Mouse (Mus musculus) hindbrain, postnatal 0 days (tissue): ENCODE measurements around the gene Srp68. TPM values are rescaled to one million over a fixed set of nuclear protein-coding genes. Genes with fewer than 3 reads are reported as not detected.

Source experiments
- ATAC-seq: fragments of 200-750 bp; cut with Nextera tagmentation; 2 replicates; pipeline ENCODE4 v1.8.0; 2017; ENCODE audit warnings: mild to moderate bottlenecking, moderate TSS enrichment, moderate library complexity
- DNase-seq: peaks from one replicate; pipeline ENCODE4 v3.0.0-alpha.2; 2015; ENCODE audit warnings: low spot score
- H3K27ac ChIP-seq: fragments of 300-500 bp; sonication (generic); 2 replicates; pipeline ENCODE4 v1.5.1; 2014; ENCODE audit warnings: mild to moderate bottlenecking
- H3K27me3 ChIP-seq: fragments of 300-500 bp; sonication (generic); 2 replicates; pipeline ENCODE4 v1.6.1; 2014; ENCODE audit warnings: low read length, mixed read lengths; ENCODE audit not compliant: insufficient read depth
- H3K36me3 ChIP-seq: fragments of 300-500 bp; sonication (generic); 2 replicates; pipeline ENCODE4 v1.6.1; 2014; ENCODE audit warnings: low read length, mixed read lengths; ENCODE audit not compliant: insufficient read depth
- H3K4me1 ChIP-seq: fragments of 300-500 bp; sonication (generic); 2 replicates; pipeline ENCODE4 v1.6.1; 2014; ENCODE audit warnings: antibody characterized with exemption, low read length, mixed read lengths; ENCODE audit not compliant: insufficient read depth
- H3K4me2 ChIP-seq: fragments of 300-500 bp; sonication (generic); 2 replicates; pipeline ENCODE4 v1.6.1; 2014; ENCODE audit warnings: low read depth, mild to moderate bottlenecking, low read length, moderate library complexity, mixed read lengths
- H3K4me3 ChIP-seq: fragments of 300-500 bp; sonication (generic); 2 replicates; pipeline ENCODE4 v1.5.1; 2014; ENCODE audit warnings: low read length
- H3K9ac ChIP-seq: fragments of 300-500 bp; sonication (generic); replicated peaks from 2 replicates; pipeline ENCODE4 v1.6.1; 2014; ENCODE audit warnings: mild to moderate bottlenecking, low read length, moderate library complexity, mixed read lengths
- H3K9me3 ChIP-seq: fragments of 300-500 bp; sonication (generic); 2 replicates; pipeline ENCODE4 v1.6.1; 2016; ENCODE audit warnings: low read length, mixed read lengths
- CTCF ChIP-seq: IDR thresholded peaks from 2 replicates; pipeline ENCODE4 v1.5.1; 2016; ENCODE audit warnings: antibody characterized with exemption, control low read depth, low read depth
- whole genome bisulfite sequencing: fragments of 180-500 bp; shearing (Covaris S2); extraction: QIAGEN DNeasy Blood & Tissue Kit; methylation state at CpG from one replicate; pipeline ENCODE4 v1.1.7; 2014; 5-methylcytosine and 5-hydroxymethylcytosine counted together
- polyA plus RNA-seq: library from polyadenylated mRNA; unstranded; fragments of >200 nt; fragmentation: Nextera tagmentation; extraction: Ambion mirVana; gene quantifications from 2 replicates; pipeline ENCODE4 v1.2.1, GENCODE M21; 2015
- total RNA-seq: library from RNA; depleted of rRNA; stranded (reverse); fragments of >200 nt; gene quantifications from 2 replicates; pipeline ENCODE4 v1.2.3, GENCODE M21; 2014

Gene Srp68
- total and polyA plus RNA-seq, 2 experiments from 2014 or later = 22.5 to 50.4 TPM

DNA sequence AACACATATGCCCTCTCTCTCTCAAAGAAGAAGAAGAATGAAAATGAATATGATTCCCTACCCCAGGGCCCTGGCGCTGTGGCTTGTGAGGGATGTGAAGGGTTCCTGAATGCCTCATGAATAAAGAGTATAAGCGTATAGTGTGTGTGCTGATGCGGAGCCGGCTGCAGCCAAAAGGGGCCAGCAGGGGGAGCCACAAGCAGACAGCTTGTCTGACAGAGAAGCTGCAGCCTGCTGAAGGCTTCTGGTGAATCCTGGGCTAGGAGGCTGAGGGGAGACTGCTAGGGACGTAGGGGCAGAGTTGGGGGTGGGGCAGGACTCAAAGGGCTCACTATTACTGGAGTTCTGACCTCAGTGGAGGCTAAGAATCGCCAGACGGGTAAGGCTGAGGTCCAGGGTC lies 58.8 kb downstream of the Srp68 start:
- H3K27me3 ChIP-seq = no peaks in the 10 kb centered on the region
- H3K27ac ChIP-seq = no peak overlapping the region
- H3K4me3 ChIP-seq = no peak overlapping the region
- DNase-seq (peak; percentile 31), ATAC-seq (no peak)
- no peak overlapping the region for H3K4me2 ChIP-seq
- H3K9me3 ChIP-seq = no peaks in the 10 kb centered on the region
- H3K4me1 ChIP-seq = peaks cover 5% of the 10 kb centered on the region; the same call in 1 of the 2 replicates
- 81% methylated on average over 7 of the region's 7 CpGs for WGBS
- peak; percentile 60 for TF ChIP-seq CTCF
- H3K9ac ChIP-seq = no peak overlapping the region
- no peaks in the 10 kb centered on the region for H3K36me3 ChIP-seq

DNA sequence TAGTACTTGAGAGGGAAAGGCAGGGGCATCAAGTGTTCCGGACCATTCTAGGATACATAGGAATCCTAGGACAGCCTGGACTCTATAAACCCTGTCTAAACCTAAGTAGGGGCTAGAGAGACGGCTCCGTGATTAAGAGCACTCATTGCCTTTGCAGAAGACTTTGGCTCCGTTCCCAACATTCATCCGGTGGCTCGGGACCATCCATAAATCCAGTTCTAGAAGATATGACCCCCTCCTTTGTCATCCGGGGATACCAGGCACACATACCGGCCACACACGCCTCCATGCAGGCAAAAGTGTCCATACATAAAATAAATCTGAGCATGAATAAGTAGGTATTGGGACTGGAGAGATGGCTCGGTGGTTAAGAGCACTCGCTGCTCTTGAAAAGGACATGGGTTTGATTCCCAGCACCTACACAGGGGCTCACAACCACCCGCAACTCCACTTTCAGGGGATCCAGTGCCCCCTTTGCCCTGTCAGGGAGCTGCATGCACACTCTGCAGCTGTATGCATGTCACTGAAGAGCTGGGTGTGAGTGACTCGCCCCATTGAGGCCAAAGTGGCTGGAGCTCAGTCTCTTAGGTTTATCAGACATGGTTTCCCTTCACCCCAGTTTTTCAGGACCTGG lies 60.0 kb downstream of the Srp68 start:
- TF ChIP-seq CTCF = no peak
- DNase-seq (no peak), ATAC-seq (no peak)
- no peaks in the 10 kb centered on the region for H3K4me1 ChIP-seq
- WGBS = 93% methylated on average over 13 of the region's 13 CpGs
- H3K4me3 ChIP-seq = no peak overlapping the region
- H3K27me3 ChIP-seq = no peaks in the 10 kb centered on the region
- no peak overlapping the region for H3K4me2 ChIP-seq
- H3K9ac ChIP-seq = no peak overlapping the region
- H3K9me3 ChIP-seq = no peaks in the 10 kb centered on the region
- H3K27ac ChIP-seq = no peak overlapping the region
- H3K36me3 ChIP-seq = no peaks in the 10 kb centered on the region

DNA sequence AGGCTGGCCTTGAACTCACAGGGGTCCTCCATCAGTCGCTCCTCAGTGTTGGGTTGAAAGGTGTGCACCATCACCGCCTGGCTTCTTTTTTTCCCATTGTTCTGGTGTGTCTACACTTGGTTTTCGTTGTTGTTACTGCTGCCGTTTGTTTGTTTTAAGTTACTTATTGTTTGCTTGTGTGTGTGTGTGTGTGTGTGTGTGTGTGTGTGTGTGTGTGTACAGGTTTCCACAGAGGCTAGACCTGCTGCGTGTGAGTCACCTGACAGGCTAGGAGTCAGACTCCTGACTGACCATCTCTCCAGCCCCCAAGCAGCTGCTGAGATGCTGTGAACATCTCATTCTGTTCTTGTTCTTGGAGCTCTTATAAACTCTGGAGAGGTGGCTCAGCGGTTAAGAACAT lies 61.2 kb downstream of the Srp68 start:
- ATAC-seq (no peak), DNase-seq (no peak)
- Histone ChIP-seq H3K4me2 (no peak overlapping the region), H3K27ac (no peak overlapping the region), H3K4me1 (no peaks in the 10 kb centered on the region), H3K9ac (no peak overlapping the region), H3K27me3 (no peaks in the 10 kb centered on the region), H3K36me3 (no peaks in the 10 kb centered on the region), H3K4me3 (no peak overlapping the region), H3K9me3 (no peaks in the 10 kb centered on the region)
- 92% methylated on average over 6 of the region's 6 CpGs for WGBS
- TF ChIP-seq CTCF = no peak

DNA sequence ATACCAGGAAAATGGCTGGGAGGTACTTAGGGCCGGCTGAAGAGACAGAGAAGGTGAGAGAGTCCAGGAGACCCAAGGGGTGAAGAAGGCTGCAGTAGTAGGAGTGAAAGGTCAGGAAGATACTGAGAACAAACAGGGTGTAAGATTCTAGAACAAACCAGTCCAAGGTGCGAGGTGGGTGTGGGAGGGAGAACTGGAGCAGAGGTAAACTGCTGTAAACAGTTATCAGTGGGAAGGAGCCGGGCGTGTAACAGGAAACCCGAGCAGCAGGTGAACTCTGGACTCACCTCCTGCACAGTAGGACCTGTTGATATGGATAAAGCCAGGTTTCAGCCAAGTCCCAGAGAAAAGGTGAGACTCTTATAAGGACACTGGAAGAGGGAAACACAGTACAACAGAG lies 63.3 kb downstream of the Srp68 start:
- Histone ChIP-seq H3K9ac (no peak overlapping the region), H3K4me1 (no peaks in the 10 kb centered on the region), H3K36me3 (peaks cover 6% of the 10 kb centered on the region; the same call in 1 of the 2 replicates), H3K9me3 (no peaks in the 10 kb centered on the region), H3K4me2 (no peak overlapping the region), H3K27me3 (no peaks in the 10 kb centered on the region), H3K4me3 (no peak overlapping the region), H3K27ac (no peak overlapping the region)
- 80% methylated on average over 5 of the region's 5 CpGs for WGBS
- DNase-seq (no peak), ATAC-seq (no peak)
- no peak for TF ChIP-seq CTCF

DNA sequence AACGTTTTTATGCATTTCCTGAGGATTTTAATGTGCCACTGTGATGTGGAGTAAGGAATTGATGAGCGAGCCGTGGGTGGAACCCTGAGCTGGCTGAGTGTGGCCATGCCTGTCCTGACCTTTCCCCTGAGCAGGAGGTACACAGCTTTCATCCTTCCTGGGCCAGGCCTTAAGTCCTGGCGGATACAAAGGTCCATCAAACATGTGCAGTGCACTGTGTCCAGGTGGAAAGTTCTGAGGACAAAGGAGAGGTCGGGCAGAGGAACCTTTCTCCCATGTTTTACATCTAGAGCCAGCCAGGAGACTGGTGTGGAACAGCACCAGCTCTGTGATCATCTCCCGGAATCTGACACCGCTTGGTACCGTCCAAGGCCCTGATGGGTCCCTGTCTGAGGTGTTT lies 64.8 kb downstream of the Srp68 start:
- Histone ChIP-seq H3K4me1 (no peaks in the 10 kb centered on the region), H3K9me3 (no peaks in the 10 kb centered on the region), H3K36me3 (peaks cover 6% of the 10 kb centered on the region; the same call in 1 of the 2 replicates), H3K9ac (no peak overlapping the region), H3K27ac (no peak overlapping the region), H3K27me3 (no peaks in the 10 kb centered on the region), H3K4me2 (no peak overlapping the region), H3K4me3 (no peak overlapping the region)
- 78% methylated on average over 8 of the region's 8 CpGs for WGBS
- ATAC-seq (no peak), DNase-seq (no peak)
- TF ChIP-seq CTCF = no peak

DNA sequence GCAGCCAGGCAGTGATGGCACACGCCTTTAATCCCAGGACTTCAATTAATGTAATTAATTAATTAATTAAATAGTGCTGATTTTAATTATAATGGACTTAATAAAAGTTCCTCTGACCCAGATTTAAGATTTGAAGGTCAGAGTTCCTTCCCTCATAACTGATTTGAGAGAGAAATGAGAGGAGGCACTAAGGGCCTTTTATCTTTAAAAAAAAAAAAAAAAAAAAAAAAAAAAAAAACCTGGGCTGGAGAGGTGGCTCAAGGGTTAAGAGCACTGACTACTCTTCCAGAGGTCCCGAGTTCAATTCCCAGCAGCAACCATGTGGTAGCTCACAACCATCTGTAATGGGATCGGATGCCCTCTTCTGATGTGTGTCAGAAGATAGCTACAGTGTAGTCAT lies 65.4 kb downstream of the Srp68 start:
- no peaks in the 10 kb centered on the region for H3K4me1 ChIP-seq
- H3K9ac ChIP-seq = no peak overlapping the region
- no peak overlapping the region for H3K4me2 ChIP-seq
- DNase-seq (no peak), ATAC-seq (no peak)
- H3K27me3 ChIP-seq = no peaks in the 10 kb centered on the region
- no peak overlapping the region for H3K27ac ChIP-seq
- H3K4me3 ChIP-seq = no peak overlapping the region
- TF ChIP-seq CTCF = no peak
- H3K9me3 ChIP-seq = no peaks in the 10 kb centered on the region
- peaks cover 6% of the 10 kb centered on the region; the same call in 1 of the 2 replicates for H3K36me3 ChIP-seq
- 90% methylated on average over 3 of the region's 3 CpGs for WGBS

DNA sequence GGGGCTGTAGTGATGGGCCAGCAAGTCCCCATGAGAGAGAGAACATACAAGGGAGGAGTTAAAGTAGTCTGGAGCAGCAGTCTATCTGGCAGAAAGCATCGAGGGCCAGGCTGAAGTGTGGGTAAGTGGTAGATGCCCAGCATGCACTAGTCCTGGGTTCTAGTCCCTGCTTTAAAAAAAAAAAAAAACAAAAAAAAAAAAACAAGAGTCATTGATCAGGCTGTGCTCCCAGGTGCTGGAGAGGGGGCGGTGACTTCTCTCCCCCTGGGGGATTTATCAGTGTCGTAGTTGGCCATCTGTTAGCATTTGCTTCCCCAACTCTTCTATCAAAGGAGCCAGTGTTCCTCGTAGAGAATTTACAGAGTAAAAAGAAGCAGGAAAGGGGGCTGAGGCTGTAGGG lies 67.3 kb downstream of the Srp68 start:
- 67% methylated on average over 4 of the region's 4 CpGs for WGBS
- no peak for DNase-seq
- Histone ChIP-seq H3K4me2 (no peak overlapping the region), H3K36me3 (peaks cover 6% of the 10 kb centered on the region; the same call in 1 of the 2 replicates), H3K4me1 (no peaks in the 10 kb centered on the region), H3K9ac (no peak overlapping the region), H3K9me3 (no peaks in the 10 kb centered on the region), H3K27ac (no peak overlapping the region), H3K27me3 (no peaks in the 10 kb centered on the region), H3K4me3 (no peak overlapping the region)
- no peak for TF ChIP-seq CTCF
- no peak for ATAC-seq
